Mouse (Mus musculus) testis, adult 2 months (tissue): Measurements from ENCODE around the gene Slbp. TPM values are rescaled to one million over a fixed set of nuclear protein-coding genes. Genes with fewer than 3 reads are reported as not detected.

ENCODE experiments used
- H3K27ac ChIP-seq: fragments of 200-500 bp; 2 replicates; pipeline ENCODE4 v1.5.1; 2012; ENCODE audit warnings: low read depth, low read length; ENCODE audit not compliant: control insufficient read depth, insufficient read depth
- H3K27me3 ChIP-seq: fragments of 200-500 bp; 2 replicates; pipeline ENCODE4 v1.6.1; 2012; ENCODE audit warnings: mild to moderate bottlenecking, low read length, moderate library complexity; ENCODE audit not compliant: control insufficient read depth, insufficient read depth
- H3K36me3 ChIP-seq: fragments of 200-500 bp; 2 replicates; pipeline ENCODE4 v1.6.1; 2012; ENCODE audit warnings: mild to moderate bottlenecking, low read length; ENCODE audit not compliant: control insufficient read depth, insufficient read depth
- H3K4me1 ChIP-seq: fragments of 200-500 bp; 2 replicates; pipeline ENCODE4 v1.6.1; 2012; ENCODE audit warnings: low read length; ENCODE audit not compliant: control insufficient read depth, insufficient read depth
- H3K4me3 ChIP-seq: fragments of 200-500 bp; 2 replicates; pipeline ENCODE4 v1.5.1; 2012; ENCODE audit warnings: low read depth, mild to moderate bottlenecking, low read length, moderate library complexity, mixed read lengths; ENCODE audit not compliant: control insufficient read depth
- CTCF ChIP-seq: fragments of 200-500 bp; IDR thresholded peaks from 2 replicates; pipeline ENCODE4 v1.5.1; 2012; ENCODE audit warnings: low read depth, mild to moderate bottlenecking, inconsistent platforms, low read length, moderate library complexity; ENCODE audit not compliant: control insufficient read depth, insufficient read depth, insufficient replicate concordance
- POLR2A ChIP-seq: fragments of 200-500 bp; IDR thresholded peaks from 2 replicates; pipeline ENCODE4 v1.6.1; 2012; ENCODE audit warnings: low read depth, mild to moderate bottlenecking, inconsistent platforms, low read length, moderate library complexity; ENCODE audit not compliant: control insufficient read depth
- polyA plus RNA-seq: library from polyadenylated mRNA; depleted of rRNA; stranded (reverse); fragments of >200 nt; gene quantifications from 2 replicates; pipeline ENCODE4 v1.2.3, GENCODE M21; 2012

The Slbp gene
- polyA plus RNA-seq, 1 experiment: 68.0 TPM

DNA sequence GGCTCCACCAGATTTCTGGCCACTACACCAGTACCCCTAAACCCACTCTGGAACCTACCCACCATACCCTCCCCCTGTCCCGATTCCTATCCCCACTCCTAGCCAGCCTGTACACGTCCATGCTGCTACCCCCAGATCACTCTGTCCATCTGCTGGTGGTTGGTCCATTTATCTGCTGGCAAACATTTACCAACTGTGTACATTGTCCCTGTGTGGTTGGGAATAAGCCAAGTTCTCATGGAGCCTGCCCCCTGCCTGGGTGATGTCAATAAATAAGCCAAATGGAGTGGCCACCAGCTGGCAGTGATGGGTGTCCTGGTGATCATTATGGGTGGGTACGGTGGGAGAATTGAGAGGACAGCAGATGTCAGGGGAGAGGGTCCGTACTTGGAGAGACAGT, 34.8 kb upstream of the Slbp start:
- no peak overlapping the region for H3K4me3 ChIP-seq
- no peak for TF ChIP-seq POLR2A
- no peak for TF ChIP-seq CTCF
- H3K4me1 ChIP-seq: peaks cover 1% of the 10 kb centered on the region
- no peaks in the 10 kb centered on the region for H3K27me3 ChIP-seq
- H3K27ac ChIP-seq: no peak overlapping the region
- H3K36me3 ChIP-seq: no peaks in the 10 kb centered on the region

DNA sequence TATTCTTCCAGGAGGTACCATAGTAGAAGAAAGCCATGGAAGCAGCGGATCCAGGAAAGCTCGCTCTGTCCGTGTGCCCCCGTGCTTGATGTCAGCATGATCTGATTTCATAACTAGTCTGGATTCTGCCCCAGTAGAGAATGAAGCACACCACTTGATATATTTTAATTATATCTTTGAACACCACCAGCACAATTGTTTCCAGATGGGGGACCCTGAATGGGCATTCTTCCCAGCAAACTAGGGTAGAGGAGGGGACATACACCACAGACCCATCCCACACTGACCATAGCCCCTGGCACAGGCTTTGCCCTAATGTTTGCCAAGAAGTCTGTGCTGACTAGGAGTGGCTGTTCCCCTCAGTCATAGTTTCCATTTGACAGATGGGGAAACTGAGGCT, 32.6 kb upstream of the Slbp start:
- Histone ChIP-seq H3K4me3 (no peak overlapping the region), H3K36me3 (no peaks in the 10 kb centered on the region), H3K27me3 (no peaks in the 10 kb centered on the region), H3K27ac (no peak overlapping the region), H3K4me1 (no peaks in the 10 kb centered on the region; the same call in 1 of the 2 replicates)
- TF ChIP-seq POLR2A (no peak), CTCF (no peak)

DNA sequence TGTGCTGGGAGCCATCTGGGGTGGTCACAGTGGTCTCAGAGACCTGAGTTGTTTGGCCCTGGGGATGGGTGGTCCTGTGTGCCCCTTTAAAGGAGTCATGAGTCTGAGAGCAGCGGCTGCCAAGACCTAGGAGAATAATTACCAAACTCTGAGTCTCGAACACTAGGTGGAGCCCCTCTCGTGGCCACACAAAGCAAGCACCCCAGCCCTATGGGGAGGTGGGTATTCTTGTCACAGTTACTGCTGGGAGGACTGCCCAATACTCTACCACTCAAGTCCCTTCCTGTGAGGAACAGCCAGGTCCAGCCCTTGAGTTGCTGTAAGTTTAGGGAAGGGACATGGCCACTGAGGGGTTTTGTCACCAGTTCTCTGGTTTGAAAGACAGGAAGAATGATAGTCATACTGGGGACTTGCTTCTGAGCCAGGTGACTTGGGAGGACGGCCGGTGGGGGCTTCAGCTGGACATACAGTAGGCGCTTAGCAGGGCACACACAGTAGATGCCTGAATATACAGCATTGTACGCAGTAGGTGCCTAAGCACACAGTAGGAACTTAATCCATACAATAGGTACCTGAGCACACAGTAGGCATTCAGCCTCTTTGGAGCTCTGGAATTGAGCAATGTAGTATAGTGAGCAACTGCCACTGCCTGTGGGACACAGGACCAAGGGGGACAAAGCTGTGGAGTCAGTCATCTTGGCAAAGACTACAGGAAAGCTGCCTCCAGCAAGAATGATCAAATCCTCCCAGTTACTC, 31.7 kb upstream of the Slbp start:
- Histone ChIP-seq H3K27ac (no peak overlapping the region), H3K4me3 (no peak overlapping the region), H3K27me3 (no peaks in the 10 kb centered on the region), H3K36me3 (no peaks in the 10 kb centered on the region), H3K4me1 (no peaks in the 10 kb centered on the region; the same call in 1 of the 2 replicates)
- TF ChIP-seq POLR2A (no peak), CTCF (no peak; the same call in 1 of the 2 replicates)

DNA sequence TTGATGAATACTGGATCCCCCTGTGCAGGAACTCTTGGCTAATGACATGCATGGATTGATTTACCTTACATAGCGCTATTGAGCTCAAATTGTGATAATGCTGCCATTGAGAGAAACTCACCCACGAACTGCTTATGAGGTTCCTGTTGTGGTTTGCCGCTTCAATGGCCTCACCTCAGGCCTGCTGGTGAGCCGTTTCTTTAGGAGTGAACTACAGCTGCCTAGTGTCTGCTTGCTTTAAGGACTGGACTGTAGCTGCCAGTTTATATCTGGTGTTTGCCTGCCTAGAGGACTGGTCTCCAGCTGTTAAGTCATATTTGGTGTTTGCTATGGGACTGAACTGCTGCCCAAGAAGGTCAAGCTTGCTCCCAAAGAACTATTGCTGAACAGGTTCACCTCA, 30.6 kb upstream of the Slbp start:
- no peaks in the 10 kb centered on the region; the same call in 1 of the 2 replicates for H3K4me1 ChIP-seq
- TF ChIP-seq CTCF (no peak), POLR2A (no peak)
- no peaks in the 10 kb centered on the region for H3K27me3 ChIP-seq
- H3K36me3 ChIP-seq: no peaks in the 10 kb centered on the region
- no peak overlapping the region for H3K27ac ChIP-seq
- no peak overlapping the region for H3K4me3 ChIP-seq

- Histone ChIP-seq H3K4me3 (no peak overlapping the region), H3K27me3 (no peaks in the 10 kb centered on the region), H3K27ac (no peak overlapping the region), H3K4me1 (no peaks in the 10 kb centered on the region; the same call in 1 of the 2 replicates), H3K36me3 (no peaks in the 10 kb centered on the region)
- no peak for TF ChIP-seq POLR2A
- TF ChIP-seq CTCF: no peak
These were observed 29.4 kb upstream of the Slbp start for GRCm38 (mm10) chr5:33681611-33682388.

DNA sequence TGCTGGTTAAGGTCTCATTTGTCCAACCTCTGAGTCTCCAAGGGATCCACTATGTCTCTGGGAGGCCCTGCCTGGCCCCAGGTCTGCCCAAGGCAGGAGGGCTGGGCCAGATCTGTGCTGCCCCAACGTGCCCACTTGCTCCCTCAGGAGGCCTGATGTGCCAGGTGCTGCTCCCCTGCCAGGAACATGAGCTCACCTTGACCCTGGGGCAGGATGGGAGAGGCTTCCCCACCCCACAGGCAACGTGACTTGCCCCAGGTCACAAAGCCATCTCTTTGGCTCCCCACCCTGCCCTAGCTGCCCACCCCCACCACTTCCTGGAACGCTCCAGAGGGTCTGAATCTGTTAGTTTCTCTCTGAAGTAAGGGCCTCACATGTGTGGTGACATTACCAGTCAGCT, 28.7 kb upstream of the Slbp start:
- H3K36me3 ChIP-seq: no peaks in the 10 kb centered on the region
- H3K4me3 ChIP-seq: no peak overlapping the region
- H3K4me1 ChIP-seq: no peaks in the 10 kb centered on the region; the same call in 1 of the 2 replicates
- no peaks in the 10 kb centered on the region for H3K27me3 ChIP-seq
- no peak overlapping the region for H3K27ac ChIP-seq
- no peak for TF ChIP-seq POLR2A
- TF ChIP-seq CTCF: no peak

DNA sequence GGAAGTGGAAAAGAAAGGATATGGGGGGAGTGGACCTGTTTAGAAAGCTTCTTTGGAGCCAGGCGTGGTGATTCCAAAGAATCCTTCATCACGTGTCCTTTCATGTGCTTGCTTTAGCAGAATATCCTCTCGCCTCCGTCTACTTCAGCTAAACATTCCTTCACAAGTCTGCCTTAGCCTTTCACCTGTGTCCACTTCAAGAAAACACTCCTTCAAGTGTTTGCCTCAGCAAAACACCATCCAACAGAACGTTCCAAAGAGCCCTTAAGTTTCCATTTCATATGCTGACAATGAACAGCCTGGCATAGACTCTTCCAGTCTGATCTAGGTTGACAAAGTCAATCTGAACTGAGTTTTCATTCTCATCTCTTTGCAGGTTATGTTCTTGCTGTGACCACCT, 25.9 kb upstream of the Slbp start:
- no peaks in the 10 kb centered on the region for H3K27me3 ChIP-seq
- no peak overlapping the region for H3K4me3 ChIP-seq
- TF ChIP-seq CTCF: no peak
- no peak for TF ChIP-seq POLR2A
- H3K4me1 ChIP-seq: no peaks in the 10 kb centered on the region; the same call in 1 of the 2 replicates
- H3K36me3 ChIP-seq: no peaks in the 10 kb centered on the region
- H3K27ac ChIP-seq: no peak overlapping the region
